Mouse (Mus musculus): ENCODE results near the gene Pgm2l1.

DNA sequence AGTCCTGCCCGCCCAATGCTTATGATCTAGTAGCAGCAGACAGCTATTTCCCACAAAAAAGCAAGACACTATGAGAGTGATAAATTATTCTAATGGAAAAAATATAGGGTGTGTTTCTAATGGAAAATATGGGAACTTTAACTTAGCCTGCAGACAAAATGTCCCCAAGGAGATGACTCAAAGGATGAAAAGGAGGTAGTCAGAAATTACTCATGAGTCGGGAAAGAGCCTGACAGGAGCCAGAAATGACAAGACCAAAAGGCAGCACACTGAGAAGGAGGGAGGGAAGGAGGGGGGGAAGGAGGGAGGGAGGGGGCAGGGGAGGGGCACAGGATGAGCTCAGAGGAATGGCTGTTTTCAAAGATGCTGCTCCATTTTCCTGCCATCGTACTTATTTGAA is 54.4 kb downstream of the Pgm2l1 start:
- TF ChIP-seq POLR2A (IDR thresholded peaks at IDR 0.05; ENCODE audit: extremely low read depth, insufficient read depth, low read length) (no peak), CTCF (IDR thresholded peaks at IDR 0.05; ENCODE audit: extremely low read depth, insufficient read depth, low read length) (no peak)

Measured in cortical plate, adult 2 months (tissue).